Comparison of ENCODE assay signal across 8 mouse cellular contexts in genomic region chr4:125486616-125487015, GRCm38 (mm10). TPM values are rescaled to one million over a fixed set of nuclear protein-coding genes. Genes with fewer than 3 reads are reported as not detected.
DNase-seq lines count a peak whose midpoint lies in the region; ATAC-seq and TF ChIP-seq lines count a peak whose summit lies in the region.
"Had no signal": no experiment of that assay in that cellular context is flagged by ENCODE, and none has a peak within 500 bp of the region (broad histone marks: within the 10 kb centered on the region; RNA-seq: fewer than 3 reads in every experiment).

No protein-coding gene starts in this region.

- no peak overlapping the region; the same call in 1 of the 2 replicates for H3K27ac ChIP-seq in left cerebral cortex, adult 2 months
- H3K27ac ChIP-seq in hindbrain, embryonic 10.5 days, result 0 out of 2 replicates have a peak overlapping the region, but pooled peaks have one; percentile 53
- H3K27ac ChIP-seq in neural tube, embryonic 15.5 days (replicated peaks), result peak overlapping the region; percentile 87
- H3K27ac ChIP-seq: embryonic facial prominence, embryonic 12.5 days had no signal

- peak; percentile 31 for TF ChIP-seq CTCF in left cerebral cortex, adult 2 months (IDR thresholded peaks at IDR 0.05)

- peaks cover 100% of the 10 kb centered on the region for H3K27me3 ChIP-seq in hindbrain, embryonic 10.5 days (ENCODE audit: insufficient read depth, poor library complexity, severe bottlenecking)
- H3K27me3 ChIP-seq in neural tube, embryonic 15.5 days (replicated peaks), result peaks cover 66% of the 10 kb centered on the region

- WGBS in hindbrain, embryonic 10.5 days, result 1% methylated on average over 13 of the region's 13 CpGs
- WGBS in neural tube, embryonic 15.5 days, result 0% methylated on average over 13 of the region's 13 CpGs

- peak overlapping the region; percentile 76 for H3K4me2 ChIP-seq in neural tube, embryonic 15.5 days
- H3K4me2 ChIP-seq: embryonic facial prominence, embryonic 12.5 days had no signal

- no peak for DNase-seq in left cerebral cortex, adult 2 months (ENCODE audit: extremely low spot score in 1 of 2, low spot score in 2 of 2)
- DNase-seq in left cerebral cortex, adult 11 months (ENCODE audit: low spot score), result no peak
- DNase-seq in embryo, embryonic 11 days, result peak; percentile 76
- DNase-seq in hindbrain, embryonic 10.5 days (ENCODE audit: low spot score), result peak; percentile 32
- DNase-seq in thymus, postnatal 36 days, result no peak
- no peak for DNase-seq in lung, postnatal 14 days

- no peak overlapping the region for H3K4me3 ChIP-seq in left cerebral cortex, adult 2 months
- H3K4me3 ChIP-seq in hindbrain, embryonic 10.5 days, result no peak overlapping the region
- H3K4me3 ChIP-seq in neural tube, embryonic 15.5 days (replicated peaks), result peak overlapping the region; percentile 13; the same call in 1 of the 2 replicates
- H3K4me3 ChIP-seq: embryonic facial prominence, embryonic 12.5 days had no signal

- ATAC-seq in neural tube, embryonic 15.5 days (ENCODE audit: low FRiP score), result peak; percentile 53

- H3K9ac ChIP-seq in neural tube, embryonic 15.5 days (replicated peaks), result no peak overlapping the region
- H3K9ac ChIP-seq: embryonic facial prominence, embryonic 12.5 days had no signal

- no peaks in the 10 kb centered on the region for H3K9me3 ChIP-seq in hindbrain, embryonic 10.5 days
- H3K9me3 ChIP-seq in neural tube, embryonic 15.5 days (replicated peaks), result no peaks in the 10 kb centered on the region
- H3K9me3 ChIP-seq: embryonic facial prominence, embryonic 12.5 days had no signal

- no peaks in the 10 kb centered on the region for H3K36me3 ChIP-seq in hindbrain, embryonic 10.5 days
- no peaks in the 10 kb centered on the region for H3K36me3 ChIP-seq in neural tube, embryonic 15.5 days
- H3K36me3 ChIP-seq: embryonic facial prominence, embryonic 12.5 days had no signal

- intact Hi-C loops in left cerebral cortex, adult 2 months (cut with DNase I), result loop anchor here (2.0 to 10.0 kb wide), 4 partner anchors 89 to 456 kb away; no protein-coding TSS in a partner anchor

- peaks cover 80% of the 10 kb centered on the region for H3K4me1 ChIP-seq in hindbrain, embryonic 10.5 days (replicated peaks)
- H3K4me1 ChIP-seq in neural tube, embryonic 15.5 days, result peaks cover 74% of the 10 kb centered on the region

RNA-seq across cellular contexts. Expression of gene Grik3, which starts 3.9 kb away (rescaled TPM):
- 10 to 100 TPM; 42.3 to 45.8 TPM for total RNA-seq in left cerebral cortex, adult 2 months (2021)
- 0.80 and 1.1 TPM in 2 replicates for polyA plus RNA-seq in hindbrain, embryonic 10.5 days (2016; fragmentation: Nextera tagmentation; extraction: Ambion mirVana)
- polyA plus RNA-seq in neural tube, embryonic 15.5 days (2015; fragmentation: Nextera tagmentation; extraction: Ambion mirVana), result 4.0 and 4.4 TPM in 2 replicates

Comparison
In these comparisons a context has a peak if more than half of its experiments do, and no peak if none do; other contexts are left out.
1. DNase-seq: peak in embryo, embryonic 11 days (single experiment) and hindbrain, embryonic 10.5 days (single experiment); none in left cerebral cortex, adult 2 months (0 of 2), left cerebral cortex, adult 11 months (single experiment), thymus, postnatal 36 days (0 of 2) and lung, postnatal 14 days (single experiment).